8 mouse cellular contexts compared by ENCODE assay signal in genomic region chr1:194619353-194620244, GRCm38 (mm10). TPM values are rescaled to one million over a fixed set of nuclear protein-coding genes. Genes with fewer than 3 reads are reported as not detected.
DNase-seq lines count a peak whose midpoint lies in the region; ATAC-seq and TF ChIP-seq lines count a peak whose summit lies in the region.

No protein-coding gene starts in this region.

- ATAC-seq in embryonic facial prominence, embryonic 12.5 days (ENCODE audit: insufficient number of reproducible peaks, insufficient read depth, low FRiP score, low TSS enrichment), result peak; percentile 90
- ATAC-seq in midbrain, embryonic 11.5 days (ENCODE audit: low FRiP score), result peak; percentile 91
- ATAC-seq in monocyte, adult 5-6 weeks (replicated peaks; ENCODE audit: insufficient number of reproducible peaks, low FRiP score, low TSS enrichment, poor library complexity, severe bottlenecking), result no peak

- H3K4me2 ChIP-seq in embryonic facial prominence, embryonic 12.5 days (replicated peaks), result peak overlapping the region; percentile 94
- peak overlapping the region; percentile 91 for H3K4me2 ChIP-seq in midbrain, embryonic 11.5 days

- no peak for TF ChIP-seq CTCF in bone marrow, adult 2 months (IDR thresholded peaks at IDR 0.05; ENCODE audit: control insufficient read depth, insufficient read depth, low read length)

- H3K9ac ChIP-seq in embryonic facial prominence, embryonic 12.5 days, result peak overlapping the region; percentile 79
- peak overlapping the region; percentile 85 for H3K9ac ChIP-seq in midbrain, embryonic 11.5 days (ENCODE audit: low read length)

- no peak overlapping the region for H3K27ac ChIP-seq in bone marrow, adult 2 months (ENCODE audit: control insufficient read depth, insufficient read depth, low read depth, low read length, poor library complexity)
- peak overlapping the region; percentile 73 for H3K27ac ChIP-seq in embryonic facial prominence, embryonic 12.5 days
- peak overlapping the region; percentile 82 for H3K27ac ChIP-seq in limb, embryonic 10.5 days
- peak overlapping the region; percentile 67 for H3K27ac ChIP-seq in midbrain, embryonic 11.5 days (ENCODE audit: low read depth, low read length)

- peak; percentile 38; the same call in 1 of the 2 replicates for TF ChIP-seq POLR2A in bone marrow, adult 2 months (IDR thresholded peaks at IDR 0.05; ENCODE audit: borderline replicate concordance, control insufficient read depth, low read depth, low read length)

- H3K9me3 ChIP-seq in embryonic facial prominence, embryonic 12.5 days, result no peaks in the 10 kb centered on the region
- H3K9me3 ChIP-seq in limb, embryonic 10.5 days (replicated peaks), result no peaks in the 10 kb centered on the region
- H3K9me3 ChIP-seq in midbrain, embryonic 11.5 days (ENCODE audit: control insufficient read depth, low read length), result no peaks in the 10 kb centered on the region

- peak; percentile 99 for DNase-seq in heart, adult 11 months
- peak; percentile 91 for DNase-seq in kidney, adult 18-20 months
- DNase-seq in limb, embryonic 10.5 days (ENCODE audit: low spot score), result peak; percentile 86
- peak; percentile 98 for DNase-seq in midbrain, embryonic 11.5 days (ENCODE audit: low spot score, missing footprints)
- DNase-seq in spleen, adult 18-20 months, result peak; percentile 18 to 27

- no peaks in the 10 kb centered on the region for H3K36me3 ChIP-seq in embryonic facial prominence, embryonic 12.5 days
- no peaks in the 10 kb centered on the region for H3K36me3 ChIP-seq in limb, embryonic 10.5 days
- H3K36me3 ChIP-seq in midbrain, embryonic 11.5 days (ENCODE audit: control insufficient read depth, insufficient read depth, low read length), result no peaks in the 10 kb centered on the region

- no peaks in the 10 kb centered on the region for H3K4me1 ChIP-seq in bone marrow, adult 2 months (ENCODE audit: control insufficient read depth, insufficient read depth, low read length)
- peaks cover 39% of the 10 kb centered on the region for H3K4me1 ChIP-seq in embryonic facial prominence, embryonic 12.5 days
- H3K4me1 ChIP-seq in limb, embryonic 10.5 days, result peaks cover 48% of the 10 kb centered on the region
- H3K4me1 ChIP-seq in midbrain, embryonic 11.5 days (ENCODE audit: control insufficient read depth, insufficient read depth, low read length), result peaks cover 35% of the 10 kb centered on the region

- no peaks in the 10 kb centered on the region for H3K27me3 ChIP-seq in embryonic facial prominence, embryonic 12.5 days
- H3K27me3 ChIP-seq in limb, embryonic 10.5 days (ENCODE audit: low read depth, poor library complexity, severe bottlenecking), result peaks cover 31% of the 10 kb centered on the region
- peaks cover 2% of the 10 kb centered on the region; the same call in 1 of the 2 replicates for H3K27me3 ChIP-seq in midbrain, embryonic 11.5 days (ENCODE audit: control insufficient read depth, insufficient read depth, low read length)

- H3K4me3 ChIP-seq in bone marrow, adult 2 months (replicated peaks; ENCODE audit: control insufficient read depth, low read depth, low read length), result peak overlapping the region; percentile 45
- peak overlapping the region; percentile 81 for H3K4me3 ChIP-seq in embryonic facial prominence, embryonic 12.5 days
- peak overlapping the region; percentile 76 for H3K4me3 ChIP-seq in limb, embryonic 10.5 days
- H3K4me3 ChIP-seq in midbrain, embryonic 11.5 days (ENCODE audit: low read depth, low read length), result peak overlapping the region; percentile 79

- 1% methylated on average over 62 of the region's 62 CpGs for whole genome bisulfite sequencing in bone marrow, adult 2 months
- 1% methylated on average over 62 of the region's 62 CpGs for WGBS in embryonic facial prominence, embryonic 12.5 days
- under 1% methylated on average over 62 of the region's 62 CpGs for WGBS in limb, embryonic 10.5 days
- WGBS in midbrain, embryonic 11.5 days, result 1% methylated on average over 62 of the region's 62 CpGs

RNA-seq across cellular contexts. Expression of gene Plxna2, which starts 1.6 kb away (rescaled TPM):
- 0.80 and 2.0 TPM in 2 replicates for polyA plus RNA-seq in bone marrow, adult 2 months (2011; ENCODE audit: insufficient read depth, insufficient read length, low replicate concordance, missing spikeins)
- 10.5 and 11.6 TPM in 2 replicates for polyA plus RNA-seq in embryonic facial prominence, embryonic 12.5 days (2016; fragmentation: Nextera tagmentation; extraction: Ambion mirVana)
- polyA plus RNA-seq in limb, embryonic 10.5 days (2016; fragmentation: Nextera tagmentation; extraction: Ambion mirVana), result 6.4 TPM in 2 replicates
- polyA plus RNA-seq in midbrain, embryonic 11.5 days (2014; fragmentation: Nextera tagmentation; extraction: Ambion mirVana), result 10.6 and 10.7 TPM in 2 replicates
- total RNA-seq in monocyte, adult 5-6 weeks (2017), result not detected in 3 replicates

Comparison
In these comparisons a context has a peak if more than half of its experiments do, and no peak if none do; other contexts are left out.
1. DNase-seq: peak in every context shown above with its lines; median percentile 99 in heart, adult 11 months; 98 in midbrain, embryonic 11.5 days; 91 in kidney, adult 18-20 months; 86 in limb, embryonic 10.5 days; 22 in spleen, adult 18-20 months.